Mouse (Mus musculus) frontal cortex, adult 2 months (tissue): ENCODE results near the gene Larp6. TPM values are rescaled to one million over a fixed set of nuclear protein-coding genes. Genes with fewer than 3 reads are reported as not detected.

ENCODE experiments used
- DNase-seq, 2 experiments: peaks; one replicate each; pipeline ENCODE4 v3.0.0; 2022; ENCODE audit warnings: low spot score in 1 of 2; ENCODE audit errors: extremely low spot score in 1 of 2
- polyA plus RNA-seq: library from polyadenylated mRNA; depleted of rRNA; stranded (reverse); fragments of >200 nt; gene quantifications from 2 replicates; pipeline ENCODE4 v1.2.3, GENCODE M21; 2012

The Larp6 gene
- polyA plus RNA-seq, 1 experiment, result 25.2 TPM

- no peak for DNase-seq
Observed at GRCm38 (mm10) chr9:60713616-60714015, 827 bp downstream of the Larp6 start.

GRCm38 (mm10) chr9:60714191-60714590, 1.4 kb downstream of the Larp6 start:
- peak in 1 of 2 experiments; percentile 41 for DNase-seq

GRCm38 (mm10) chr9:60715271-60715670, 2.5 kb downstream of the Larp6 start:
- DNase-seq, result peak in 1 of 2 experiments; percentile 57

- DNase-seq, result no peak
Observed at GRCm38 (mm10) chr9:60715828-60716227, 3.0 kb downstream of the Larp6 start.

- DNase-seq, result peak in 1 of 2 experiments; percentile 59
Observed at GRCm38 (mm10) chr9:60718284-60718683, 5.5 kb downstream of the Larp6 start.

GRCm38 (mm10) chr9:60719687-60720086, 6.9 kb downstream of the Larp6 start:
- peak in 1 of 2 experiments; percentile 42 for DNase-seq

GRCm38 (mm10) chr9:60724968-60725367, 12.2 kb downstream of the Larp6 start:
- DNase-seq, result no peak

- peak in 1 of 2 experiments; percentile 66 for DNase-seq
Observed at GRCm38 (mm10) chr9:60734321-60734720, 21.5 kb downstream of the Larp6 start.

- no peak for DNase-seq
Observed at GRCm38 (mm10) chr9:60739126-60739525, 26.3 kb downstream of the Larp6 start.

GRCm38 (mm10) chr9:60741436-60741835, 28.6 kb downstream of the Larp6 start:
- no peak for DNase-seq

- peak in 1 of 2 experiments; percentile 43 for DNase-seq
Observed at GRCm38 (mm10) chr9:60742516-60742915, 29.7 kb downstream of the Larp6 start.

- DNase-seq, result peak; percentile 58 to 73
Observed at GRCm38 (mm10) chr9:60743180-60743900, 30.6 kb downstream of the Larp6 start.

GRCm38 (mm10) chr9:60744171-60744969, 31.6 kb downstream of the Larp6 start:
- peak in 1 of 2 experiments; percentile 81 for DNase-seq

- no peak for DNase-seq
Observed at GRCm38 (mm10) chr9:60744971-60745370, 32.2 kb downstream of the Larp6 start.

- DNase-seq, result no peak
Observed at GRCm38 (mm10) chr9:60746561-60746960, 33.8 kb downstream of the Larp6 start.

- DNase-seq, result no peak
Observed at GRCm38 (mm10) chr9:60747672-60748071, 34.9 kb downstream of the Larp6 start.

GRCm38 (mm10) chr9:60748191-60748590, 35.4 kb downstream of the Larp6 start:
- no peak for DNase-seq

GRCm38 (mm10) chr9:60749105-60749504, 36.3 kb downstream of the Larp6 start:
- no peak for DNase-seq

- no peak for DNase-seq
Observed at GRCm38 (mm10) chr9:60751098-60751497, 38.3 kb downstream of the Larp6 start.

- no peak for DNase-seq
Observed at GRCm38 (mm10) chr9:60751971-60752370, 39.2 kb downstream of the Larp6 start.

GRCm38 (mm10) chr9:60752636-60753035, 39.8 kb downstream of the Larp6 start:
- DNase-seq, result no peak

GRCm38 (mm10) chr9:60756258-60756657, 43.5 kb downstream of the Larp6 start:
- DNase-seq, result peak in 1 of 2 experiments; percentile 79
